Mouse (Mus musculus) CH12.LX (cell line): Measurements from ENCODE around the gene Aff3. TPM values are rescaled to one million over a fixed set of nuclear protein-coding genes. Genes with fewer than 3 reads are reported as not detected.

Experiments used
- DNase-seq: peaks from one replicate; pipeline ENCODE4 v3.0.0-alpha.2; 2013; ENCODE audit errors: extremely low read depth
- H3K27ac ChIP-seq: 2 replicates; pipeline ENCODE4 v1.5.1; 2012; ENCODE audit warnings: low read depth, mild to moderate bottlenecking, control low read depth, moderate library complexity; ENCODE audit not compliant: insufficient read depth
- H3K27me3 ChIP-seq: replicated peaks from 2 replicates; pipeline ENCODE3; 2012; ENCODE audit warnings: inconsistent platforms
- H3K36me3 ChIP-seq, 2 experiments: replicated peaks in 1 of 2; 2 replicates each; pipeline versions ENCODE3 to v1.6.1; 2012; ENCODE audit warnings: inconsistent platforms in 1 of 2, low read length in 1 of 2, mild to moderate bottlenecking in 1 of 2, mixed read lengths in 1 of 2, moderate library complexity in 1 of 2; ENCODE audit not compliant: control insufficient read depth in 1 of 2, insufficient read depth in 1 of 2
- H3K4me1 ChIP-seq, 2 experiments: 2 replicates each; pipeline ENCODE4 v1.6.1; 2012; ENCODE audit warnings: inconsistent platforms in 1 of 2, moderate library complexity in 1 of 2; ENCODE audit not compliant: insufficient read depth in 2 of 2, control insufficient read depth in 1 of 2
- H3K4me2 ChIP-seq: 2 replicates; pipeline ENCODE4 v1.6.1; 2012; ENCODE audit warnings: low read depth, mild to moderate bottlenecking, control low read depth; ENCODE audit not compliant: poor library complexity, insufficient read depth, severe bottlenecking
- H3K4me3 ChIP-seq, 3 experiments: fragments of 150-350 bp in 1 of 3; sonication (generic) in 1 of 3; replicated peaks in 1 of 3; 2 replicates each; pipeline versions ENCODE3 to v1.5.1; 2011 to 2012; ENCODE audit warnings: low read depth in 2 of 3, low read length in 2 of 3, mild to moderate bottlenecking in 2 of 3, moderate library complexity in 2 of 3, control low read depth in 1 of 3, improper control_type of control experiment in 1 of 3, inconsistent platforms in 1 of 3, mixed read lengths in 1 of 3; ENCODE audit not compliant: poor library complexity in 1 of 3
- H3K79me2 ChIP-seq: replicated peaks from 2 replicates; pipeline ENCODE4 v1.6.1; 2012; ENCODE audit warnings: mild to moderate bottlenecking, moderate library complexity; ENCODE audit not compliant: control insufficient read depth, poor library complexity, insufficient read depth, severe bottlenecking; ENCODE audit errors: extremely low read depth
- H3K9ac ChIP-seq: 2 replicates; pipeline ENCODE4 v1.6.1; 2012; ENCODE audit warnings: low read depth, mild to moderate bottlenecking, control low read depth, moderate library complexity; ENCODE audit not compliant: insufficient read depth
- H3K9me3 ChIP-seq: replicated peaks from 2 replicates; pipeline ENCODE3; 2012; ENCODE audit warnings: low read length, inconsistent platforms, mixed read lengths
- BHLHE40 ChIP-seq: IDR thresholded peaks from 2 replicates; pipeline ENCODE4 v1.6.1; 2011; ENCODE audit warnings: mild to moderate bottlenecking, low read depth, low read length, improper control_type of control experiment
- CHD1 ChIP-seq: IDR thresholded peaks from 2 replicates; pipeline ENCODE4 v1.6.1; 2012; ENCODE audit warnings: low read depth, low read length, improper control_type of control experiment, inconsistent platforms
- CTCF ChIP-seq, 2 experiments: IDR thresholded peaks in 1 of 2; conservative IDR thresholded peaks in 1 of 2; 2 replicates each; pipeline ENCODE4 v1.5.1; 2011 to 2012; ENCODE audit warnings: low read depth in 2 of 2, low read length in 2 of 2, improper control_type of control experiment in 1 of 2, inconsistent platforms in 1 of 2, mild to moderate bottlenecking in 1 of 2, moderate library complexity in 1 of 2
- E2F4 ChIP-seq: IDR thresholded peaks from 2 replicates; pipeline ENCODE4 v1.6.1; 2011; ENCODE audit warnings: low read depth, low read length, improper control_type of control experiment; ENCODE audit not compliant: insufficient replicate concordance
- GABPA ChIP-seq: IDR thresholded peaks from 2 replicates; pipeline ENCODE4 v1.6.1; 2012; ENCODE audit warnings: low read depth, low read length, improper control_type of control experiment, inconsistent platforms; ENCODE audit not compliant: insufficient replicate concordance
- JUND ChIP-seq: conservative IDR thresholded peaks from 2 replicates; pipeline ENCODE4 v1.6.1; 2011; ENCODE audit warnings: low read depth, low read length, improper control_type of control experiment
- MAFK ChIP-seq: IDR thresholded peaks from 2 replicates; pipeline ENCODE4 v1.6.1; 2011; ENCODE audit warnings: low read length, improper control_type of control experiment; ENCODE audit not compliant: insufficient replicate concordance
- MAX ChIP-seq: IDR thresholded peaks from 2 replicates; pipeline ENCODE4 v1.6.1; 2011; ENCODE audit warnings: low read length, improper control_type of control experiment
- MAZ ChIP-seq: IDR thresholded peaks from 2 replicates; pipeline ENCODE4 v1.6.1; 2012; ENCODE audit warnings: low read depth, mild to moderate bottlenecking, inconsistent platforms, low read length, improper control_type of control experiment, moderate library complexity
- MEF2A ChIP-seq: IDR thresholded peaks from 2 replicates; pipeline ENCODE4 v1.6.1; 2014; ENCODE audit warnings: low read depth, mild to moderate bottlenecking, inconsistent platforms, low read length, improper control_type of control experiment, borderline replicate concordance
- MXI1 ChIP-seq: IDR thresholded peaks from 2 replicates; pipeline ENCODE4 v1.6.1; 2011; ENCODE audit warnings: mild to moderate bottlenecking, low read depth, low read length, improper control_type of control experiment
- MYC ChIP-seq: IDR thresholded peaks from 2 replicates; pipeline ENCODE4 v1.6.1; 2011; ENCODE audit warnings: low read depth, mild to moderate bottlenecking, improper control_type of control experiment, low read length
- NELFE ChIP-seq: IDR thresholded peaks from 2 replicates; pipeline ENCODE4 v1.6.1; 2011; ENCODE audit warnings: low read depth, low read length, improper control_type of control experiment
- NRF1 ChIP-seq: IDR thresholded peaks from 2 replicates; pipeline ENCODE4 v1.6.1; 2014; ENCODE audit warnings: low read depth, mild to moderate bottlenecking, inconsistent platforms, low read length, improper control_type of control experiment, moderate library complexity
- PAX5 ChIP-seq: IDR thresholded peaks from 2 replicates; pipeline ENCODE4 v1.6.1; 2012; ENCODE audit warnings: low read length, inconsistent platforms, mixed read lengths
- POLR2A ChIP-seq: IDR thresholded peaks from 2 replicates; pipeline ENCODE4 v1.6.1; 2011; ENCODE audit warnings: low read depth, mild to moderate bottlenecking, improper control_type of control experiment, low read length
- RAD21 ChIP-seq: IDR thresholded peaks from 2 replicates; pipeline ENCODE4 v1.6.1; 2011; ENCODE audit warnings: low read depth, mild to moderate bottlenecking, low read length, improper control_type of control experiment, moderate library complexity
- RCOR1 ChIP-seq: conservative IDR thresholded peaks from 2 replicates; pipeline ENCODE4 v1.6.1; 2012; ENCODE audit warnings: low read depth, mild to moderate bottlenecking, inconsistent platforms, low read length, improper control_type of control experiment
- SMC3 ChIP-seq: IDR thresholded peaks from 2 replicates; pipeline ENCODE4 v1.6.1; 2011; ENCODE audit warnings: low read depth, low read length, improper control_type of control experiment
- UBTF ChIP-seq: IDR thresholded peaks from 2 replicates; pipeline ENCODE4 v1.6.1; 2012; ENCODE audit warnings: low read depth, mild to moderate bottlenecking, inconsistent platforms, low read length, improper control_type of control experiment, moderate library complexity
- ZKSCAN1 ChIP-seq: IDR thresholded peaks from 2 replicates; pipeline ENCODE4 v1.6.1; 2012; ENCODE audit warnings: low read depth, inconsistent platforms, low read length, improper control_type of control experiment, borderline replicate concordance
- ZNF384 ChIP-seq: IDR thresholded peaks from 2 replicates; pipeline ENCODE4 v1.6.1; 2012; ENCODE audit warnings: low read depth, low read length, improper control_type of control experiment, inconsistent platforms
- dilution Hi-C: fragments of 300-500 bp; cut with MboI; formaldehyde crosslinking; loops from 2 replicates; pipeline ENCODE4 v1.14.3; 2020; ENCODE audit warnings: low sequenced_read_pairs; ENCODE audit not compliant: extremely low pct_unique_long_range_greater_than_20kb, extremely low pct_ligation_motif_present
- in situ Hi-C: fragments of 300-500 bp; cut with MboI; formaldehyde crosslinking; loops from 3 replicates; pipeline ENCODE4 v1.14.3; 2019; ENCODE audit warnings: low sequenced_read_pairs, low pct_ligation_motif_present, low pct_unique_long_range_greater_than_20kb, mixed read lengths
- polyA plus RNA-seq: library from polyadenylated mRNA; unstranded; fragments of >175 nt; gene quantifications from 2 replicates; pipeline ENCODE4 v1.2.1, GENCODE M21; 2012; ENCODE audit warnings: low read depth; ENCODE audit not compliant: insufficient read length
- total RNA-seq, 2 experiments: library from RNA; depleted of rRNA; stranded (reverse); fragments of 300-350 nt in 1 of 2; fragments of >200 nt in 1 of 2; gene quantifications; 2 replicates each; pipeline ENCODE4 v1.2.3; 2012 to 2014

Aff3 gene
- total and polyA plus RNA-seq, 3 experiments, result 5.1 to 29.9 (median 7.7) TPM

DNA sequence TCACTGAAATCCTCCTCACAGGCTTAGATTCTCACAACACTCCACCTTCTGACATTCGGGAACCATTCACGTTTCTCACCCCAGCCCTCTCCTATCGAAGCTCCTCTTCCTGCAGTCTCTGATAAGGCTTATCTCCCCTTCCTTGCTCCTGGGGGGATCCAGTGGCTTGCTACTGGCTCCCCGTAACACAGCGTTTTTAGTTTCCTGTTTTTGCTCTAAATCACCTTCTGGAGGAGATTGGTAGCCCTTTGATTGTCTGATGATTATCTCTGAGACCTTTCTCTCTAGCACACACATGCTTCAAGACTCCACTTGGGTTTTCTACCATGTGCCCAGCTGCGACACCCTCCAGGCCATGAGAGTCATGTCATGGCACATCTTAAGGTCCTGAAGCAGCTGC lies 165.3 kb downstream of the Aff3 start:
- dilution Hi-C loops, result no loop called here
- Histone ChIP-seq H3K27ac (no peak overlapping the region), H3K4me3 (no peak overlapping the region), H3K4me1 (peaks cover 0 to 18% of the 10 kb centered on the region in 2 experiments; a peak in 2 of 4 replicates), H3K27me3 (no peaks in the 10 kb centered on the region), H3K79me2 (no peaks in the 10 kb centered on the region), H3K4me2 (no peak overlapping the region)
- in situ Hi-C loops, result no loop called here
- DNase-seq, result no peak
- TF ChIP-seq CTCF (conservative IDR thresholded peaks at IDR 0.05 in 1 of 2, IDR thresholded peaks at IDR 0.05 in 1 of 2; ENCODE audit: low read depth in 2 of 2, low read length in 2 of 2) (no peak), MEF2A (no peak), MAX (no peak), PAX5 (no peak)
- TF ChIP-seq, all 38 proteins: peak for 0
- Histone ChIP-seq H3K9me3 (no peaks in the 10 kb centered on the region), H3K9ac (no peak overlapping the region), H3K36me3 (peaks cover 0 to 68% of the 10 kb centered on the region in 2 experiments)

DNA sequence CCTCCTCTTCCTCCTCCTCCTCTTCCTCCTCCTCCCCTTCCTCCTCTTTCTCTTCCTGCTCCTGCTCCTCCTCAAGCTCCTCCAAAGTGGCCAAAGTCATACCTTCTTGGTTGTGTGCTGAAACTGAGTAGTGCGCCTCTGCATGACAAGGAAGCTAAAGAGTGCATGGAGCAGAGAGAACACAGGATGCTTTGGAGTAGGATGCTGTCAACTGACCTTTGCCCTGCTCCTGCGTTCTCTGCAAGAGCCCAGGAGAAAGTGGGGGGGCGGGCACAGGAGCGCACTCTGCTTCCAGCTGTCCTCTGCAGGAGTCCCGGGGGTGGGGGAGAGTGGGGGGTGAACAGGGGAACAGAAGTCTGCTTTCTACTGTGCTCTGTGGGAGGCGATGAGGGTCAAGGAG lies 167.2 kb downstream of the Aff3 start:
- dilution Hi-C loops, result no loop called here
- H3K36me3 ChIP-seq, result peaks cover 0 to 70% of the 10 kb centered on the region in 2 experiments
- in situ Hi-C loops, result no loop called here
- H3K4me2 ChIP-seq, result no peak overlapping the region
- TF ChIP-seq PAX5 (no peak), MEF2A (no peak), UBTF (no peak), MAZ (no peak)
- H3K9me3 ChIP-seq, result no peaks in the 10 kb centered on the region
- H3K27me3 ChIP-seq, result no peaks in the 10 kb centered on the region
- no peak for DNase-seq
- no peak overlapping the region for H3K9ac ChIP-seq
- no peaks in the 10 kb centered on the region for H3K79me2 ChIP-seq
- no peak overlapping the region for H3K27ac ChIP-seq
- H3K4me3 ChIP-seq, result no peak overlapping the region
- H3K4me1 ChIP-seq, result peaks cover 0 to 29% of the 10 kb centered on the region in 2 experiments; a peak in 2 of 4 replicates

DNA sequence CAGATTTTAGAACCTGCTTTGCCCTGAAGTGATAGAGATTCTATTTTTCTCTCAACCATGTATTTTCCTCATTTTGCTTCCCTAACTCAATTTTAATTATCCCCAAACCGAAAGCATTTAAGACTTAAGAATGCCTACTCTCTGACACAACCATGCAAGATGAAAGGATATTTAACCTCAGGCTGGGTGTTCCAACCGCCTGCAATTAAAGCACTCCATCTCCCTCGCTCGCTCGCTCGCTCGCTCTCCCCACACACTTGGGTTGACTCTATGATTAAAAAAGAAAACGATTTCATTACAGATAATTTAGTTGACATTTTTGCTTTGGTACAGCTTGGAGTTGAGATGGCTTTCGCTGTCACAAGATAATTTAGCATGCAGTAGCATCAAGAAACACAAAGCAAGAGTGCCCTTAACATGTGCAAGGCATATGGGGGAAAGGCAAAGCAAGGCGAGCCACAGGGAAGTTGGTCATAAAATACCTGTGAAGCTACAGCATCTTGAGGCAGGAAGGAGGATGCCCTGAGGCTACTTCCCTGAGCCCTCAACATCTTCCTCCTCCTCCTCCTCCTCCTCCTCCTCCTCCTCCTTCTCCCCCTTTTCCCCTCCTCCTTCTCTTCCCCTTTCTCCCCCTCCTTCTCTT lies 167.7 kb downstream of the Aff3 start:
- in situ Hi-C loops (no loop called here), dilution Hi-C loops (no loop called here)

More for the DNA sequence above, 167.7 kb downstream of the Aff3 start:
- H3K4me2 ChIP-seq, result no peak overlapping the region
- H3K4me1 ChIP-seq, result peaks cover 0 to 29% of the 10 kb centered on the region in 2 experiments; a peak in 2 of 4 replicates
- no peak overlapping the region for H3K4me3 ChIP-seq
- H3K79me2 ChIP-seq, result no peaks in the 10 kb centered on the region
- TF ChIP-seq E2F4 (no peak), RAD21 (no peak), JUND (no peak), RCOR1 (no peak), MXI1 (no peak), UBTF (no peak), CHD1 (no peak), POLR2A (no peak), MAZ (no peak), MAFK (no peak), GABPA (no peak), NRF1 (no peak), NELFE (no peak), ZNF384 (no peak), ZKSCAN1 (no peak), MYC (no peak), BHLHE40 (no peak), SMC3 (no peak), PAX5 (no peak), MAX (no peak)
- no peak for DNase-seq
- peaks cover 0 to 74% of the 10 kb centered on the region in 2 experiments for H3K36me3 ChIP-seq
- H3K27me3 ChIP-seq, result no peaks in the 10 kb centered on the region
- no peaks in the 10 kb centered on the region for H3K9me3 ChIP-seq
- no peak overlapping the region for H3K27ac ChIP-seq
- no peak overlapping the region for H3K9ac ChIP-seq
